Mouse (Mus musculus) brown adipose tissue, adult 24 weeks (tissue): ENCODE data around the gene Gm10803. TPM values are rescaled to one million over a fixed set of nuclear protein-coding genes. Genes with fewer than 3 reads are reported as not detected.
"Not testable (repeated sequence)": the region's sequence is repeated elsewhere in the genome, so short reads cannot be mapped to it uniquely, and the experiment has no call there.

ENCODE experiments used
- H3K27ac ChIP-seq: fragments of 200-500 bp; replicated peaks from 2 replicates; pipeline ENCODE4 v1.5.1; 2012; ENCODE audit warnings: low read depth, mild to moderate bottlenecking, low read length
- H3K4me1 ChIP-seq: fragments of 200-500 bp; 2 replicates; pipeline ENCODE4 v1.6.1; 2012; ENCODE audit warnings: low read length, mixed read lengths; ENCODE audit not compliant: control insufficient read depth, insufficient read depth, insufficient read length
- H3K4me3 ChIP-seq: fragments of 200-500 bp; 2 replicates; pipeline ENCODE4 v1.5.1; 2012; ENCODE audit warnings: low read depth, mild to moderate bottlenecking, low read length, moderate library complexity; ENCODE audit not compliant: insufficient read depth
- polyA plus RNA-seq: library from polyadenylated mRNA; stranded (reverse); fragments of >200 nt; gene quantifications from 2 replicates; pipeline ENCODE4 v1.2.4, GENCODE M21; 2012; ENCODE audit not compliant: missing spikeins, insufficient read depth, insufficient read length

Gene Gm10803
- polyA plus RNA-seq, result not detected in 2 replicates

GRCm38 (mm10) chr2:93560268-93560667 lies at the start of gene Gm10803:
Gene Gm10803 (plus strand): TSS chr2:93560568.
- H3K27ac ChIP-seq, H3K4me1 ChIP-seq, H3K4me3 ChIP-seq: not testable (repeated sequence)

GRCm38 (mm10) chr2:93510839-93511238 lies 49.5 kb upstream of the Gm10803 start:
- Histone ChIP-seq H3K4me1 (no peaks in the 10 kb centered on the region), H3K27ac (no peak overlapping the region), H3K4me3 (no peak overlapping the region)

- H3K4me1 ChIP-seq, result no peaks in the 10 kb centered on the region
- H3K27ac ChIP-seq, result no peak overlapping the region
- no peak overlapping the region for H3K4me3 ChIP-seq
These were observed 48.2 kb upstream of the Gm10803 start for GRCm38 (mm10) chr2:93512130-93512529.

- no peak overlapping the region for H3K27ac ChIP-seq
- H3K4me1 ChIP-seq, result no peaks in the 10 kb centered on the region
- H3K4me3 ChIP-seq, result no peak overlapping the region
These were observed 45.1 kb upstream of the Gm10803 start for GRCm38 (mm10) chr2:93515246-93515645.

GRCm38 (mm10) chr2:93521042-93521441 lies 39.3 kb upstream of the Gm10803 start:
- no peak overlapping the region for H3K27ac ChIP-seq
- H3K4me1 ChIP-seq, result no peaks in the 10 kb centered on the region

GRCm38 (mm10) chr2:93521571-93521970 lies 38.8 kb upstream of the Gm10803 start:
- Histone ChIP-seq H3K4me3 (no peak overlapping the region), H3K4me1 (no peaks in the 10 kb centered on the region), H3K27ac (no peak overlapping the region)

More at GRCm38 (mm10) chr2:93521042-93521441, 39.3 kb upstream of the Gm10803 start:
- no peak overlapping the region for H3K4me3 ChIP-seq

GRCm38 (mm10) chr2:93522005-93522404 lies 38.4 kb upstream of the Gm10803 start:
- no peak overlapping the region for H3K27ac ChIP-seq
- H3K4me3 ChIP-seq, result no peak overlapping the region
- no peaks in the 10 kb centered on the region for H3K4me1 ChIP-seq

GRCm38 (mm10) chr2:93525033-93525762 lies 35.2 kb upstream of the Gm10803 start:
- Histone ChIP-seq H3K27ac (no peak overlapping the region), H3K4me3 (no peak overlapping the region), H3K4me1 (no peaks in the 10 kb centered on the region)

GRCm38 (mm10) chr2:93529602-93530001 lies 30.8 kb upstream of the Gm10803 start:
- no peak overlapping the region for H3K27ac ChIP-seq
- H3K4me1 ChIP-seq, result no peaks in the 10 kb centered on the region
- H3K4me3 ChIP-seq, result no peak overlapping the region

GRCm38 (mm10) chr2:93533891-93534290 lies 26.5 kb upstream of the Gm10803 start:
- Histone ChIP-seq H3K4me3 (no peak overlapping the region), H3K4me1 (no peaks in the 10 kb centered on the region), H3K27ac (no peak overlapping the region)

- Histone ChIP-seq H3K4me1 (no peaks in the 10 kb centered on the region), H3K4me3 (no peak overlapping the region)
These were observed 22.9 kb upstream of the Gm10803 start for GRCm38 (mm10) chr2:93537385-93537967.

GRCm38 (mm10) chr2:93538140-93538539 lies 22.2 kb upstream of the Gm10803 start:
- Histone ChIP-seq H3K4me3 (no peak overlapping the region), H3K4me1 (no peaks in the 10 kb centered on the region), H3K27ac (no peak overlapping the region)

More at GRCm38 (mm10) chr2:93537385-93537967, 22.9 kb upstream of the Gm10803 start:
- no peak overlapping the region for H3K27ac ChIP-seq

- no peaks in the 10 kb centered on the region for H3K4me1 ChIP-seq
- H3K27ac ChIP-seq, result no peak overlapping the region
- no peak overlapping the region for H3K4me3 ChIP-seq
These were observed 18.6 kb upstream of the Gm10803 start for GRCm38 (mm10) chr2:93541771-93542170.

GRCm38 (mm10) chr2:93552676-93553521 lies 7.5 kb upstream of the Gm10803 start:
- Histone ChIP-seq H3K4me1 (no peaks in the 10 kb centered on the region), H3K27ac (no peak overlapping the region), H3K4me3 (no peak overlapping the region)

- H3K4me3 ChIP-seq, result no peak overlapping the region
- no peak overlapping the region for H3K27ac ChIP-seq
- no peaks in the 10 kb centered on the region for H3K4me1 ChIP-seq
These were observed 6.5 kb upstream of the Gm10803 start for GRCm38 (mm10) chr2:93553905-93554304.
